Mouse (Mus musculus) macrophage (primary cell): ENCODE data around the gene Mapkapk3. TPM values are rescaled to one million over a fixed set of nuclear protein-coding genes. Genes with fewer than 3 reads are reported as not detected.

Experiments used
- H3K27ac ChIP-seq: fragments of 350-480 bp; formaldehyde crosslinking; 2 replicates; pipeline ENCODE4 v1.9.0; 2021
- H3K36me3 ChIP-seq: fragments of 350-480 bp; formaldehyde crosslinking; 2 replicates; pipeline ENCODE4 v1.9.0; 2021; ENCODE audit errors: inconsistent target
- H3K4me3 ChIP-seq: fragments of 350-480 bp; formaldehyde crosslinking; 2 replicates; pipeline ENCODE4 v1.9.0; 2021; ENCODE audit errors: inconsistent target
- H3K79me2 ChIP-seq: fragments of 350-480 bp; formaldehyde crosslinking; 2 replicates; pipeline ENCODE4 v1.9.0; 2021; ENCODE audit errors: inconsistent target
- WGBS: methylation state at CpG from one replicate; pipeline ENCODE4 v1.1.7; 2026; ENCODE audit warnings: inconsistent platforms; ENCODE audit not compliant: missing documents; 5-methylcytosine and 5-hydroxymethylcytosine counted together
- polyA plus RNA-seq: library from polyadenylated mRNA; stranded (reverse); fragments of 250-400 nt; gene quantifications from 3 replicates; pipeline ENCODE4 v1.2.4, GENCODE M21; 2018; ENCODE audit warnings: inconsistent platforms

Gene Mapkapk3
- polyA plus RNA-seq, 1 experiment from 2014 or later = 48.9 TPM

- Histone ChIP-seq H3K79me2 (no peaks in the 10 kb centered on the region), H3K36me3 (no peaks in the 10 kb centered on the region), H3K4me3 (no peak overlapping the region), H3K27ac (no peak overlapping the region)
- 88% methylated on average over 7 of the region's 7 CpGs for WGBS
Observed at GRCm38 (mm10) chr9:107302592-107302991, 12.9 kb upstream of the Mapkapk3 start.

- no peaks in the 10 kb centered on the region for H3K36me3 ChIP-seq
- H3K4me3 ChIP-seq = no peak overlapping the region
- no peak overlapping the region for H3K27ac ChIP-seq
- no peaks in the 10 kb centered on the region for H3K79me2 ChIP-seq
- WGBS = 93% methylated on average over 17 of the region's 17 CpGs
Observed at GRCm38 (mm10) chr9:107301554-107302331, 12.1 kb upstream of the Mapkapk3 start.

GRCm38 (mm10) chr9:107300224-107300973, 10.7 kb upstream of the Mapkapk3 start:
- Histone ChIP-seq H3K27ac (no peak overlapping the region), H3K4me3 (no peak overlapping the region), H3K36me3 (no peaks in the 10 kb centered on the region), H3K79me2 (no peaks in the 10 kb centered on the region)
- WGBS = 88% methylated on average over 30 of the region's 30 CpGs

- H3K4me3 ChIP-seq = no peak overlapping the region
- 99% methylated on average over 7 of the region's 7 CpGs for WGBS
- H3K79me2 ChIP-seq = no peaks in the 10 kb centered on the region
- no peaks in the 10 kb centered on the region for H3K36me3 ChIP-seq
- no peak overlapping the region for H3K27ac ChIP-seq
Observed at GRCm38 (mm10) chr9:107299783-107300182, 10.1 kb upstream of the Mapkapk3 start.

GRCm38 (mm10) chr9:107298876-107299275, 9.2 kb upstream of the Mapkapk3 start:
- no peaks in the 10 kb centered on the region for H3K36me3 ChIP-seq
- no peak overlapping the region for H3K27ac ChIP-seq
- no peak overlapping the region for H3K4me3 ChIP-seq
- H3K79me2 ChIP-seq = no peaks in the 10 kb centered on the region
- 81% methylated on average over 6 of the region's 6 CpGs for WGBS

GRCm38 (mm10) chr9:107298059-107298780, 8.5 kb upstream of the Mapkapk3 start:
- H3K36me3 ChIP-seq = no peaks in the 10 kb centered on the region
- no peaks in the 10 kb centered on the region for H3K79me2 ChIP-seq
- H3K27ac ChIP-seq = no peak overlapping the region
- H3K4me3 ChIP-seq = no peak overlapping the region
- 73% methylated on average over 8 of the region's 8 CpGs for WGBS

- no peak overlapping the region for H3K27ac ChIP-seq
- H3K4me3 ChIP-seq = no peak overlapping the region
- no peaks in the 10 kb centered on the region for H3K36me3 ChIP-seq
- WGBS = 74% methylated on average over 3 of the region's 4 CpGs
- no peaks in the 10 kb centered on the region for H3K79me2 ChIP-seq
Observed at GRCm38 (mm10) chr9:107297658-107298057, 8.0 kb upstream of the Mapkapk3 start.

- peak overlapping the region; percentile 50 for H3K4me3 ChIP-seq
- no peak overlapping the region for H3K27ac ChIP-seq
- H3K79me2 ChIP-seq = no peaks in the 10 kb centered on the region
- WGBS = 8% methylated on average over 16 of the region's 16 CpGs
- no peaks in the 10 kb centered on the region for H3K36me3 ChIP-seq
Observed at GRCm38 (mm10) chr9:107297059-107297458, 7.4 kb upstream of the Mapkapk3 start.

GRCm38 (mm10) chr9:107296501-107296965, 6.9 kb upstream of the Mapkapk3 start:
- WGBS = 2% methylated on average over 30 of the region's 31 CpGs
- no peaks in the 10 kb centered on the region for H3K36me3 ChIP-seq
- H3K4me3 ChIP-seq = peak overlapping the region; percentile 50
- H3K79me2 ChIP-seq = no peaks in the 10 kb centered on the region
- H3K27ac ChIP-seq = no peak overlapping the region

- 3% methylated on average over 14 of the region's 14 CpGs for WGBS
- no peaks in the 10 kb centered on the region for H3K79me2 ChIP-seq
- H3K36me3 ChIP-seq = no peaks in the 10 kb centered on the region
- no peak overlapping the region for H3K27ac ChIP-seq
- peak overlapping the region; percentile 50 for H3K4me3 ChIP-seq
Observed at GRCm38 (mm10) chr9:107296041-107296440, 6.4 kb upstream of the Mapkapk3 start.

- H3K27ac ChIP-seq = no peak within 1 kb of the TSS
Observed at GRCm38 (mm10) chr9:107296016-107296040, 6.2 kb upstream of the Mapkapk3 start, which contains the start of gene Cish. TSS of gene Cish (plus strand) at chr9:107296026.

GRCm38 (mm10) chr9:107295616-107296015, 5.9 kb upstream of the Mapkapk3 start:
- Histone ChIP-seq H3K79me2 (no peaks in the 10 kb centered on the region), H3K36me3 (no peaks in the 10 kb centered on the region), H3K27ac (no peak overlapping the region), H3K4me3 (no peak overlapping the region)
- WGBS = 38% methylated on average over 4 of the region's 4 CpGs

More at GRCm38 (mm10) chr9:107296016-107296040, 6.2 kb upstream of the Mapkapk3 start, which contains the start of gene Cish:
- Histone ChIP-seq H3K36me3 (no peaks in the 10 kb centered on the region), H3K4me3 (peak within 1 kb of the TSS; percentile 50), H3K79me2 (no peaks in the 10 kb centered on the region)

GRCm38 (mm10) chr9:107294249-107294648, 4.6 kb upstream of the Mapkapk3 start:
- Histone ChIP-seq H3K27ac (no peak overlapping the region), H3K79me2 (no peaks in the 10 kb centered on the region; the same call in 1 of the 2 replicates), H3K36me3 (no peaks in the 10 kb centered on the region), H3K4me3 (no peak overlapping the region)
- 11% methylated on average over 6 of the region's 6 CpGs for WGBS

GRCm38 (mm10) chr9:107290897-107291296, 1.2 kb upstream of the Mapkapk3 start:
- peaks cover 32% of the 10 kb centered on the region for H3K79me2 ChIP-seq
- 32% methylated on average over 10 of the region's 10 CpGs for whole genome bisulfite sequencing
- H3K4me3 ChIP-seq = no peak overlapping the region
- H3K27ac ChIP-seq = no peak overlapping the region
- no peaks in the 10 kb centered on the region for H3K36me3 ChIP-seq

- H3K4me3 ChIP-seq = peak overlapping the region; percentile 94
- 11% methylated on average over 8 of the region's 8 CpGs for WGBS
- H3K36me3 ChIP-seq = no peaks in the 10 kb centered on the region
- peaks cover 54% of the 10 kb centered on the region for H3K79me2 ChIP-seq
- peak overlapping the region; percentile 88 for H3K27ac ChIP-seq
Observed at GRCm38 (mm10) chr9:107288711-107289110, 966 bp downstream of the Mapkapk3 start.
